Mouse (Mus musculus): ENCODE results near the gene Il1r2.

DNA sequence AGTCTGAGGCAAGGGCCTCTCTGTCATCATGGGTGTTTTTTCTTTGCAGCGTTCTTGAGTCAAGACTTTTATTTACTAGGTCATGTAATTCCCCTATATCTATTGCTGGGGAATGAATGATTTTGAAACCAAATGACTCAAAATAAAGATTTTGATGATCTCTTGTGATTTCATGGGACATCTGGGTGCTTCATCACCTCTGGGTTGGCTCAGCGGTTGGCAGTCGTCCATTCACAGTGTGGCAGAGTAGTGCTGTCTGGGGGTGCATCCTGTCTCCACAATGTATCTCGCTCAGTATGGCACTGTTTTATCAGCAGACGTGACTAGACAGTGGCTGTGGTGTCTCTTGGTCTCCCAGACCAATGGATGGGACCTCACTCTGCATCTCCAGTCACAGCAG is 17.9 kb upstream of the Il1r2 start:
- TF ChIP-seq CTCF (IDR thresholded peaks at IDR 0.05; ENCODE audit: low read depth) (no peak), EP300 (IDR thresholded peaks at IDR 0.05; ENCODE audit: low read depth) (no peak)
